Mouse (Mus musculus) liver, postnatal 0 days (tissue): ENCODE measurements around the gene Chek1.

Source experiments
- CTCF ChIP-seq: sonication (generic); IDR thresholded peaks from 2 replicates; pipeline ENCODE4 v1.5.1; 2016; ENCODE audit warnings: antibody characterized with exemption, low read depth
- EP300 ChIP-seq: IDR thresholded peaks from 2 replicates; pipeline ENCODE4 v1.6.1; 2016; ENCODE audit warnings: antibody characterized with exemption, low read depth, mild to moderate bottlenecking

GRCm38 (mm10) chr9:36727034-36727755, at the start of gene Chek1:
- TF ChIP-seq CTCF (no peak), EP300 (no peak)
